Mouse (Mus musculus) CH12.LX (cell line): ENCODE data around the gene Fars2. TPM values are rescaled to one million over a fixed set of nuclear protein-coding genes. Genes with fewer than 3 reads are reported as not detected.
"Not testable (repeated sequence)": the region's sequence is repeated elsewhere in the genome, so short reads cannot be mapped to it uniquely, and the experiment has no call there.

Experiments
- DNase-seq: peaks from one replicate; pipeline ENCODE4 v3.0.0-alpha.2; 2013; ENCODE audit errors: extremely low read depth
- H3K27ac ChIP-seq: 2 replicates; pipeline ENCODE4 v1.5.1; 2012; ENCODE audit warnings: low read depth, mild to moderate bottlenecking, control low read depth, moderate library complexity; ENCODE audit not compliant: insufficient read depth
- H3K27me3 ChIP-seq: replicated peaks from 2 replicates; pipeline ENCODE3; 2012; ENCODE audit warnings: inconsistent platforms
- H3K36me3 ChIP-seq, 2 experiments: replicated peaks in 1 of 2; 2 replicates each; pipeline versions ENCODE3 to v1.6.1; 2012; ENCODE audit warnings: inconsistent platforms in 1 of 2, low read length in 1 of 2, mild to moderate bottlenecking in 1 of 2, mixed read lengths in 1 of 2, moderate library complexity in 1 of 2; ENCODE audit not compliant: control insufficient read depth in 1 of 2, insufficient read depth in 1 of 2
- H3K4me1 ChIP-seq, 2 experiments: 2 replicates each; pipeline ENCODE4 v1.6.1; 2012; ENCODE audit warnings: inconsistent platforms in 1 of 2, moderate library complexity in 1 of 2; ENCODE audit not compliant: insufficient read depth in 2 of 2, control insufficient read depth in 1 of 2
- H3K4me2 ChIP-seq: 2 replicates; pipeline ENCODE4 v1.6.1; 2012; ENCODE audit warnings: low read depth, mild to moderate bottlenecking, control low read depth; ENCODE audit not compliant: poor library complexity, insufficient read depth, severe bottlenecking
- H3K4me3 ChIP-seq, 3 experiments: fragments of 150-350 bp in 1 of 3; sonication (generic) in 1 of 3; replicated peaks in 1 of 3; 2 replicates each; pipeline versions ENCODE3 to v1.5.1; 2011 to 2012; ENCODE audit warnings: low read depth in 2 of 3, low read length in 2 of 3, mild to moderate bottlenecking in 2 of 3, moderate library complexity in 2 of 3, control low read depth in 1 of 3, improper control_type of control experiment in 1 of 3, inconsistent platforms in 1 of 3, mixed read lengths in 1 of 3; ENCODE audit not compliant: poor library complexity in 1 of 3
- H3K79me2 ChIP-seq: replicated peaks from 2 replicates; pipeline ENCODE4 v1.6.1; 2012; ENCODE audit warnings: mild to moderate bottlenecking, moderate library complexity; ENCODE audit not compliant: control insufficient read depth, poor library complexity, insufficient read depth, severe bottlenecking; ENCODE audit errors: extremely low read depth
- H3K9ac ChIP-seq: 2 replicates; pipeline ENCODE4 v1.6.1; 2012; ENCODE audit warnings: low read depth, mild to moderate bottlenecking, control low read depth, moderate library complexity; ENCODE audit not compliant: insufficient read depth
- H3K9me3 ChIP-seq: replicated peaks from 2 replicates; pipeline ENCODE3; 2012; ENCODE audit warnings: low read length, inconsistent platforms, mixed read lengths
- CHD1 ChIP-seq: IDR thresholded peaks from 2 replicates; pipeline ENCODE4 v1.6.1; 2012; ENCODE audit warnings: low read depth, low read length, improper control_type of control experiment, inconsistent platforms
- CHD2 ChIP-seq: IDR thresholded peaks from 2 replicates; pipeline ENCODE4 v1.6.1; 2011; ENCODE audit warnings: low read length, improper control_type of control experiment
- E2F4 ChIP-seq: IDR thresholded peaks from 2 replicates; pipeline ENCODE4 v1.6.1; 2011; ENCODE audit warnings: low read depth, low read length, improper control_type of control experiment; ENCODE audit not compliant: insufficient replicate concordance
- ELF1 ChIP-seq: IDR thresholded peaks from 2 replicates; pipeline ENCODE4 v1.6.1; 2014; ENCODE audit warnings: low read depth, mild to moderate bottlenecking, inconsistent platforms, low read length, improper control_type of control experiment
- EP300 ChIP-seq: IDR thresholded peaks from 2 replicates; pipeline ENCODE4 v1.6.1; 2011; ENCODE audit warnings: low read length, improper control_type of control experiment
- MAFK ChIP-seq: IDR thresholded peaks from 2 replicates; pipeline ENCODE4 v1.6.1; 2011; ENCODE audit warnings: low read length, improper control_type of control experiment; ENCODE audit not compliant: insufficient replicate concordance
- MAX ChIP-seq: IDR thresholded peaks from 2 replicates; pipeline ENCODE4 v1.6.1; 2011; ENCODE audit warnings: low read length, improper control_type of control experiment
- MEF2A ChIP-seq: IDR thresholded peaks from 2 replicates; pipeline ENCODE4 v1.6.1; 2014; ENCODE audit warnings: low read depth, mild to moderate bottlenecking, inconsistent platforms, low read length, improper control_type of control experiment, borderline replicate concordance
- MXI1 ChIP-seq: IDR thresholded peaks from 2 replicates; pipeline ENCODE4 v1.6.1; 2011; ENCODE audit warnings: mild to moderate bottlenecking, low read depth, low read length, improper control_type of control experiment
- POLR2AphosphoS2 ChIP-seq: IDR thresholded peaks from 2 replicates; pipeline ENCODE4 v1.6.1; 2011; ENCODE audit warnings: low read depth, low read length, improper control_type of control experiment
- SIN3A ChIP-seq: IDR thresholded peaks from 2 replicates; pipeline ENCODE4 v1.6.1; 2012; ENCODE audit warnings: low read length, improper control_type of control experiment, inconsistent platforms
- TBP ChIP-seq: conservative IDR thresholded peaks from 2 replicates; pipeline ENCODE4 v1.6.1; 2011; ENCODE audit warnings: low read depth, low read length, improper control_type of control experiment
- USF2 ChIP-seq: conservative IDR thresholded peaks from 2 replicates; pipeline ENCODE4 v1.6.1; 2011; ENCODE audit warnings: low read depth, low read length, improper control_type of control experiment
- dilution Hi-C: fragments of 300-500 bp; cut with MboI; formaldehyde crosslinking; loops from 2 replicates; pipeline ENCODE4 v1.14.3; 2020; ENCODE audit warnings: low sequenced_read_pairs; ENCODE audit not compliant: extremely low pct_unique_long_range_greater_than_20kb, extremely low pct_ligation_motif_present
- in situ Hi-C: fragments of 300-500 bp; cut with MboI; formaldehyde crosslinking; loops from 3 replicates; pipeline ENCODE4 v1.14.3; 2019; ENCODE audit warnings: low sequenced_read_pairs, low pct_ligation_motif_present, low pct_unique_long_range_greater_than_20kb, mixed read lengths
- polyA plus RNA-seq: library from polyadenylated mRNA; unstranded; fragments of >175 nt; gene quantifications from 2 replicates; pipeline ENCODE4 v1.2.1, GENCODE M21; 2012; ENCODE audit warnings: low read depth; ENCODE audit not compliant: insufficient read length
- total RNA-seq, 2 experiments: library from RNA; depleted of rRNA; stranded (reverse); fragments of 300-350 nt in 1 of 2; fragments of >200 nt in 1 of 2; gene quantifications; 2 replicates each; pipeline ENCODE4 v1.2.3; 2012 to 2014

The Fars2 gene
- total and polyA plus RNA-seq, 3 experiments: 30.2 to 47.7 (median 46.4) TPM

DNA sequence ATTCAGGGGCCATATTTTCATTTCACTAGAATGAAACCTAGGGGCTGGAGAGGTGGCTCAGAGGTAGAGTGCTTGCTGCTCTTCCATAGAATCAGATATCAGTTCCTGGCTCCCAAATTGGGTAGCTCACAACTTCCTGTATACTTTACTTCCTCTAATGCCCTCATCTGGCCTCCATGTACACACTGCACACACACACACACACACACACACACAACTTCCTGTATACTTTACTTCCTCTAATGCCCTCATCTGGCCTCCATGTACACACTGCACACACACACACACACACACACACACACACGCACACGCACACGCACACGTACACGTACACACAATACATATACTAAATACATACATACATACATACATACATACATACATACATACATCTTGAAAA, 248.5 kb downstream of the Fars2 start:
- H3K4me2 ChIP-seq, H3K79me2 ChIP-seq, in situ Hi-C loops, H3K27me3 ChIP-seq, H3K4me3 ChIP-seq, DNase-seq, H3K9me3 ChIP-seq, H3K9ac ChIP-seq, dilution Hi-C loops, H3K27ac ChIP-seq: not testable (repeated sequence)
- peaks cover 0 to 12% of the 10 kb centered on the region in 2 experiments for H3K36me3 ChIP-seq
- peaks cover 6 to 49% of the 10 kb centered on the region in 2 experiments; a peak in 3 of 4 replicates for H3K4me1 ChIP-seq

DNA sequence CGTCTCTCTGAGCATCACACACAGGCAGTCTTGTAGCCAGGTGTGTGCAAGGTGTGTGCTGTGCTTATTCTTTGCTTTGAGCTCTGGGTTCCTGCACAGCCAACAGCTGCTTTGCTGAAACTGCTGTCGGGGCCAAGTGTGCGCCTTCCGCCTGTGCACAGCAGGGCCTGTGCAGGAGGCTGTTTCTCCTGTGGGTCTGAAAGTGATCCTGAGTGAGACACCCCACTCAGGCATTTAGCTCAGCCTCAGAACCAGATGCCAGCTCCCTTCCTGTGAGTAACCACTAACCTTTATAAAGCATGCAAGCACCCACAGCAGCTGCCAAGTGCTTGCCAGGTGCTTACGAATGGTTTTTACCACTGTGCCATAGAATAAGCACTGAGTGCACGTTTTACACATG, 249.1 kb downstream of the Fars2 start:
- H3K27ac ChIP-seq: no peak overlapping the region
- H3K9ac ChIP-seq: no peak overlapping the region
- DNase-seq: no peak
- H3K27me3 ChIP-seq: no peaks in the 10 kb centered on the region
- H3K4me1 ChIP-seq: peaks cover 6 to 49% of the 10 kb centered on the region in 2 experiments; a peak in 3 of 4 replicates
- peaks cover 0 to 11% of the 10 kb centered on the region in 2 experiments for H3K36me3 ChIP-seq
- dilution Hi-C loops: no loop called here
- no peak overlapping the region for H3K4me3 ChIP-seq
- H3K4me2 ChIP-seq: no peak overlapping the region
- no peaks in the 10 kb centered on the region for H3K9me3 ChIP-seq
- no peak for TF ChIP-seq MXI1
- TF ChIP-seq CHD1: no peak
- H3K79me2 ChIP-seq: no peaks in the 10 kb centered on the region
- in situ Hi-C loops: no loop called here

DNA sequence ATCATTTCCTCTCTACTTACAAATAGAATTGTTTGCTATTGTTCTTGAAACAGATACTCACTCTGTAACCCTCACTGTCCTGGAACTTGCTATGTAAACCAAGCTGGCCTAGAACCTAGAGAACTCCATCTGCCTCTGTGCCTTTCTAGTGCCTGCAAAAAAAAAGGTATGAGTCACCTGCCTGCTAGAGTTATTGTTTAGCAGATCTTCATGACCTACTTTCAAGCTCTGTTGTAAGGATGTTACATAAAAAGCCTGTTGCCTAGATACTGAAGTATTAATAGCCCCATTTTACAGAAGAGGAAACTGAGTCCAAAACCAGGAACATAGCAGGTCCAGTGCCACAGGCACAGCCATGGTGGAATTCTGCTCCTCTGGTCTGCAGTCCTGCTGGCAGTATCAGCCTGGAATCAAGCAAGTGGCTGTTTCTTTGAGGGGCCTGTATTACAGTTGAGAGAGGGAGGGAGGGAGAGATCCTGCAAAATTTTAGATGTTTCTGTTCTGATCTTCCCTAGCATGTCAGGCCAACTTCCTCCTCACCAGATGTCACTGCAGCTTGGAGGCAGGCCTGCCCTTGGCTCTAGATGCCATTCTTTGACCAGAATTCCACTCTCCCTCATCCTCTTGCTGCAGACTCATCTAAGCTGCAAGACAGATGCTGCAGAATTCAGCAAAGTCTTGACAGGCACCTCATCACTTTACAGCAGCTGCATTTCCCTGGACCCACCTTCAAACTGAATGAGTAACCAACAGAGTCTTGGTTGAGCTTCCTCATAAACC, 250.7 kb downstream of the Fars2 start:
- Histone ChIP-seq H3K36me3 (peaks cover 0 to 9% of the 10 kb centered on the region in 2 experiments), H3K27me3 (no peaks in the 10 kb centered on the region), H3K4me2 (no peak overlapping the region), H3K4me3 (no peak overlapping the region), H3K79me2 (no peaks in the 10 kb centered on the region), H3K9me3 (no peaks in the 10 kb centered on the region), H3K27ac (no peak overlapping the region), H3K9ac (no peak overlapping the region), H3K4me1 (peaks cover 6 to 49% of the 10 kb centered on the region in 2 experiments; a peak in 3 of 4 replicates)
- TF ChIP-seq ELF1: no peak
- TF ChIP-seq CHD2: no peak
- TF ChIP-seq MEF2A: no peak
- TF ChIP-seq MAFK: no peak
- no peak for TF ChIP-seq MAX
- TF ChIP-seq POLR2AphosphoS2: no peak
- no peak for TF ChIP-seq USF2
- no peak for TF ChIP-seq E2F4
- no peak for TF ChIP-seq TBP
- no peak for TF ChIP-seq EP300
- no peak for TF ChIP-seq SIN3A
- dilution Hi-C loops: no loop called here
- in situ Hi-C loops: no loop called here
- peak; percentile 44 for DNase-seq
